Mouse (Mus musculus) stomach, embryonic 15.5 days (tissue): ENCODE measurements around the gene Zfp770. TPM values are rescaled to one million over a fixed set of nuclear protein-coding genes. Genes with fewer than 3 reads are reported as not detected.

Source experiments
- microRNA-seq: library from miRNA; unstranded; fragments of <30 nt; microRNA quantifications from one replicate; pipeline ENCODE4, GENCODE M21; 2016
- polyA plus RNA-seq: library from polyadenylated mRNA; unstranded; fragments of >200 nt; fragmentation: Nextera tagmentation; extraction: Ambion mirVana; gene quantifications from 2 replicates; pipeline ENCODE4 v1.2.1, GENCODE M21; 2015

Gene Zfp770
- polyA plus RNA-seq, 1 experiment from 2014 or later = 4.4 TPM

Small RNA genes lying within 50 kb of the gene (microRNA-seq; reads per million reads assigned to microRNA genes)
- not detected for gene Mir7002

Other genes with a start within 250 kb of the Zfp770 start
- 0.94 and 1.1 TPM in 2 replicates for gene Gjd2, start 187.8 kb downstream of the Zfp770 start, polyA plus RNA-seq
- 52.9 and 87.8 TPM in 2 replicates for gene Actc1, start 147.9 kb downstream of the Zfp770 start, polyA plus RNA-seq
- 39.4 TPM in 2 replicates for gene Aqr, start 14.4 kb downstream of the Zfp770 start, polyA plus RNA-seq